Mouse (Mus musculus) neural tube, embryonic 12.5 days (tissue): ENCODE data around the gene P3h3. TPM values are rescaled to one million over a fixed set of nuclear protein-coding genes. Genes with fewer than 3 reads are reported as not detected.
"Not testable (repeated sequence)": the region's sequence is repeated elsewhere in the genome, so short reads cannot be mapped to it uniquely, and the experiment has no call there.

Experiments
- ATAC-seq: fragments of 200-750 bp; cut with Nextera tagmentation; 2 replicates; pipeline ENCODE4 v1.8.0; 2017; ENCODE audit warnings: low read depth, mild to moderate bottlenecking, moderate TSS enrichment, moderate library complexity; ENCODE audit not compliant: low FRiP score
- H3K27ac ChIP-seq: fragments of 300-500 bp; sonication (generic); 2 replicates; pipeline ENCODE4 v1.5.1; 2016
- H3K27me3 ChIP-seq: fragments of 300-500 bp; sonication (generic); replicated peaks from 2 replicates; pipeline ENCODE4 v1.6.1; 2016; ENCODE audit warnings: mild to moderate bottlenecking
- H3K36me3 ChIP-seq: fragments of 300-500 bp; sonication (generic); 2 replicates; pipeline ENCODE4 v1.6.1; 2016; ENCODE audit warnings: mild to moderate bottlenecking
- H3K4me1 ChIP-seq: fragments of 300-500 bp; sonication (generic); 2 replicates; pipeline ENCODE4 v1.6.1; 2016
- H3K4me2 ChIP-seq: fragments of 300-500 bp; sonication (generic); replicated peaks from 2 replicates; pipeline ENCODE4 v1.6.1; 2016; ENCODE audit warnings: mild to moderate bottlenecking
- H3K4me3 ChIP-seq: fragments of 300-500 bp; sonication (generic); 2 replicates; pipeline ENCODE4 v1.5.1; 2016
- H3K9ac ChIP-seq: fragments of 300-500 bp; sonication (generic); 2 replicates; pipeline ENCODE4 v1.6.1; 2016; ENCODE audit warnings: mild to moderate bottlenecking
- H3K9me3 ChIP-seq: fragments of 300-500 bp; sonication (generic); 2 replicates; pipeline ENCODE4 v1.6.1; 2016; ENCODE audit warnings: mild to moderate bottlenecking
- WGBS: fragments of 180-500 bp; shearing (Covaris S2); methylation state at CpG from one replicate; pipeline ENCODE4 v1.1.7; 2016; 5-methylcytosine and 5-hydroxymethylcytosine counted together
- polyA plus RNA-seq: library from polyadenylated mRNA; unstranded; fragments of >200 nt; fragmentation: Nextera tagmentation; extraction: Ambion mirVana; gene quantifications from 2 replicates; pipeline ENCODE4 v1.2.1, GENCODE M21; 2016

P3h3 gene
- polyA plus RNA-seq, 1 experiment from 2014 or later, result 28.4 TPM

GRCm38 (mm10) chr6:124803691-124804090 is 53.9 kb downstream of the P3h3 start:
- not testable (repeated sequence) for ATAC-seq, H3K27ac ChIP-seq, H3K4me2 ChIP-seq, H3K4me3 ChIP-seq, H3K9ac ChIP-seq, H3K36me3 ChIP-seq, H3K9me3 ChIP-seq, H3K27me3 ChIP-seq
- 98% methylated on average over 4 of the region's 4 CpGs for WGBS
- peaks cover 12% of the 10 kb centered on the region for H3K4me1 ChIP-seq

GRCm38 (mm10) chr6:124803061-124803460 is 54.5 kb downstream of the P3h3 start:
- peaks cover 6% of the 10 kb centered on the region for H3K4me1 ChIP-seq

GRCm38 (mm10) chr6:124802400-124802799 is 55.2 kb downstream of the P3h3 start:
- not testable (repeated sequence) for H3K27ac ChIP-seq, H3K9me3 ChIP-seq, H3K4me1 ChIP-seq, ATAC-seq, H3K4me3 ChIP-seq, H3K27me3 ChIP-seq, H3K36me3 ChIP-seq, H3K9ac ChIP-seq
- 0 out of 2 replicates have a peak overlapping the region, but pooled peaks have one; percentile 16 for H3K4me2 ChIP-seq
- 20% methylated on average over 6 of the region's 9 CpGs for WGBS

More at GRCm38 (mm10) chr6:124803061-124803460, 54.5 kb downstream of the P3h3 start:
- Histone ChIP-seq H3K27me3 (no peaks in the 10 kb centered on the region), H3K4me3 (no peak overlapping the region), H3K9ac (no peak overlapping the region), H3K27ac (no peak overlapping the region), H3K36me3 (no peaks in the 10 kb centered on the region), H3K4me2 (no peak overlapping the region), H3K9me3 (no peaks in the 10 kb centered on the region)
- no peak for ATAC-seq
- WGBS, result 75% methylated on average over 3 of the region's 3 CpGs

- no peaks in the 10 kb centered on the region for H3K36me3 ChIP-seq
- no peaks in the 10 kb centered on the region for H3K27me3 ChIP-seq
- H3K9ac ChIP-seq, result no peak overlapping the region
- H3K27ac ChIP-seq, result no peak overlapping the region
- 84% methylated on average over 2 of the region's 2 CpGs for WGBS
- ATAC-seq, result no peak
- H3K4me1 ChIP-seq, result no peaks in the 10 kb centered on the region
- H3K4me2 ChIP-seq, result no peak overlapping the region
- H3K9me3 ChIP-seq, result no peaks in the 10 kb centered on the region
- H3K4me3 ChIP-seq, result no peak overlapping the region
Measured at GRCm38 (mm10) chr6:124796200-124796599, 61.4 kb downstream of the P3h3 start.

- ATAC-seq, result no peak
- 70% methylated on average over 4 of the region's 4 CpGs for WGBS
- H3K27ac ChIP-seq, result no peak overlapping the region
- H3K27me3 ChIP-seq, result no peaks in the 10 kb centered on the region
- no peak overlapping the region for H3K9ac ChIP-seq
- no peaks in the 10 kb centered on the region for H3K4me1 ChIP-seq
- H3K36me3 ChIP-seq, result no peaks in the 10 kb centered on the region
- H3K9me3 ChIP-seq, result no peaks in the 10 kb centered on the region
- no peak overlapping the region for H3K4me3 ChIP-seq
- H3K4me2 ChIP-seq, result no peak overlapping the region
Measured at GRCm38 (mm10) chr6:124795781-124796180, 61.8 kb downstream of the P3h3 start.

GRCm38 (mm10) chr6:124791911-124792310 is 65.6 kb downstream of the P3h3 start:
- no peak overlapping the region for H3K27ac ChIP-seq
- no peak overlapping the region for H3K9ac ChIP-seq
- H3K4me3 ChIP-seq, result no peak overlapping the region
- H3K4me1 ChIP-seq, result no peaks in the 10 kb centered on the region
- H3K9me3 ChIP-seq, result no peaks in the 10 kb centered on the region
- no peaks in the 10 kb centered on the region for H3K27me3 ChIP-seq
- no peak for ATAC-seq
- no peak overlapping the region for H3K4me2 ChIP-seq
- 87% methylated on average over 3 of the region's 3 CpGs for WGBS
- no peaks in the 10 kb centered on the region for H3K36me3 ChIP-seq

Other genes with a start within 250 kb of the P3h3 start
- gene C1s2, start 221.7 kb downstream of the P3h3 start, polyA plus RNA-seq, result 0.08 TPM in 1 of 2 replicates, not detected in the other
- gene Lpcat3, start 194.7 kb downstream of the P3h3 start, polyA plus RNA-seq, result 39.0 and 44.0 TPM in 2 replicates
- gene Emg1, start 145.6 kb downstream of the P3h3 start, polyA plus RNA-seq, result 159 and 161 TPM in 2 replicates
- 312 and 315 TPM in 2 replicates for gene Phb2, start 145.4 kb downstream of the P3h3 start, polyA plus RNA-seq
- 4.8 and 6.6 TPM in 2 replicates for gene Ptpn6, start 119.0 kb downstream of the P3h3 start, polyA plus RNA-seq
- 527 and 552 TPM in 2 replicates for gene Grcc10, start 116.4 kb downstream of the P3h3 start, polyA plus RNA-seq
- gene Gm45234, start 101.7 kb downstream of the P3h3 start, polyA plus RNA-seq, result not detected in 2 replicates
- gene Atn1, start 101.2 kb downstream of the P3h3 start, polyA plus RNA-seq, result 16.8 and 17.4 TPM in 2 replicates
- gene Eno2, start 88.1 kb downstream of the P3h3 start, polyA plus RNA-seq, result 25.2 and 27.8 TPM in 2 replicates
- gene Lrrc23, start 78.0 kb downstream of the P3h3 start, polyA plus RNA-seq, result 0.68 and 0.85 TPM in 2 replicates
- 8.2 and 8.5 TPM in 2 replicates for gene Spsb2, start 49.1 kb downstream of the P3h3 start, polyA plus RNA-seq
- 461 and 485 TPM in 2 replicates for gene Tpi1, start 43.5 kb downstream of the P3h3 start, polyA plus RNA-seq
- gene Usp5, start 28.3 kb downstream of the P3h3 start, polyA plus RNA-seq, result 203 TPM in 2 replicates
- gene Cdca3, start 28.2 kb downstream of the P3h3 start, polyA plus RNA-seq, result 115 and 124 TPM in 2 replicates
- 0.50 and 0.52 TPM in 2 replicates for gene Gnb3, start 17.5 kb downstream of the P3h3 start, polyA plus RNA-seq
- 14.7 and 16.3 TPM in 2 replicates for gene Gpr162, start 6.2 kb upstream of the P3h3 start, polyA plus RNA-seq
- gene Cd4, start 30.5 kb upstream of the P3h3 start, polyA plus RNA-seq, result 0.06 TPM in 1 of 2 replicates, not detected in the other
- gene Lag3, start 54.0 kb upstream of the P3h3 start, polyA plus RNA-seq, result 1.8 and 2.2 TPM in 2 replicates
- 718 and 773 TPM in 2 replicates for gene Ptms, start 62.4 kb upstream of the P3h3 start, polyA plus RNA-seq
- 546 and 556 TPM in 2 replicates for gene Mlf2, start 73.6 kb upstream of the P3h3 start, polyA plus RNA-seq
- gene Cops7a, start 107.8 kb upstream of the P3h3 start, polyA plus RNA-seq, result 91.5 and 99.8 TPM in 2 replicates
- gene Pianp, start 138.9 kb upstream of the P3h3 start, polyA plus RNA-seq, result 9.8 and 10.0 TPM in 2 replicates
- gene Zfp384, start 151.4 kb upstream of the P3h3 start, polyA plus RNA-seq, result 17.0 and 19.1 TPM in 2 replicates
- 151 and 156 TPM in 2 replicates for gene Ing4, start 182.0 kb upstream of the P3h3 start, polyA plus RNA-seq
- gene Acrbp, start 191.9 kb upstream of the P3h3 start, polyA plus RNA-seq, result 15.1 and 15.3 TPM in 2 replicates
- gene Lpar5, start 210.2 kb upstream of the P3h3 start, polyA plus RNA-seq, result 0.32 and 0.54 TPM in 2 replicates
- 115 and 121 TPM in 2 replicates for gene Chd4, start 238.2 kb upstream of the P3h3 start, polyA plus RNA-seq